Mouse (Mus musculus) thymus, adult 2 months (tissue): ENCODE results near the gene Gabbr2.

ENCODE experiments used
- CTCF ChIP-seq: fragments of 200-500 bp; IDR thresholded peaks from 2 replicates; pipeline ENCODE4 v1.5.1; 2012; ENCODE audit warnings: mild to moderate bottlenecking, control low read depth, low read length, moderate library complexity, borderline replicate concordance; ENCODE audit not compliant: control insufficient read depth, poor library complexity, insufficient read depth; ENCODE audit errors: extremely low read depth
- POLR2A ChIP-seq: fragments of 200-500 bp; IDR thresholded peaks from 2 replicates; pipeline ENCODE4 v1.6.1; 2012; ENCODE audit warnings: mild to moderate bottlenecking, low read length, control low read depth, moderate library complexity; ENCODE audit not compliant: control insufficient read depth, poor library complexity, insufficient read depth; ENCODE audit errors: extremely low read depth

DNA sequence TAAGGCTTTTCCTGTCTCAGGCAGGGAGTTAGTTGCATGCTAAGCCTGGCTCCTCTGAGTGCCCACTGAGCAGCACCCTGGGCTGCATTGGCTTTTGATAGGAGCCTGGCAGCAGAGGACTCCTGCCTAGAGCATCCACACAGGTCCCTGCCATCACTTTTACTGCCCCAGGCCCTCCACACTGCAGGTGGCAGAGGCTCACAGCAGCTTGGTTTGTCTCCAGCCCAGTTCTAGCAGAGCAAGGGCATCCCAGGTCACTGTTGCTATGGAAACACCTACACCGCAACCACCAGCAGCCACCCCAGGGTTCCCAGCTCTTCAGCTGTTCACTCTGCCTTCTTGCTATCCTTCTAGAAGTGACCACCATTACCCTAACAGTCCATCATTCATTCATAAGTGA is 263.4 kb downstream of the Gabbr2 start:
- TF ChIP-seq POLR2A (no peak), CTCF (no peak)
